Mouse (Mus musculus) ES-Bruce4 (cell line): ENCODE results near the gene Abca14. TPM values are rescaled to one million over a fixed set of nuclear protein-coding genes. Genes with fewer than 3 reads are reported as not detected.

ENCODE experiments used
- H3K27ac ChIP-seq: 2 replicates; pipeline ENCODE4 v1.5.1; 2012; ENCODE audit warnings: low read length, inconsistent platforms; ENCODE audit not compliant: insufficient read depth
- H3K27me3 ChIP-seq: 2 replicates; pipeline ENCODE4 v1.6.1; 2012; ENCODE audit warnings: mild to moderate bottlenecking, low read length, inconsistent platforms; ENCODE audit not compliant: control insufficient read depth, poor library complexity, insufficient read depth, severe bottlenecking
- H3K36me3 ChIP-seq: 2 replicates; pipeline ENCODE4 v1.6.1; 2012; ENCODE audit warnings: inconsistent platforms, mild to moderate bottlenecking, low read length, moderate library complexity; ENCODE audit not compliant: control insufficient read depth, poor library complexity, insufficient read depth, severe bottlenecking
- H3K4me1 ChIP-seq: one replicate; pipeline ENCODE4 v1.8.1; 2011; ENCODE audit warnings: low read length; ENCODE audit not compliant: control insufficient read depth, insufficient read depth
- H3K4me3 ChIP-seq: 2 replicates; pipeline ENCODE4 v1.5.1; 2011; ENCODE audit warnings: low read depth, mild to moderate bottlenecking, low read length
- H3K9ac ChIP-seq: 2 replicates; pipeline ENCODE4 v1.6.1; 2012; ENCODE audit warnings: low read depth, mild to moderate bottlenecking, inconsistent platforms; ENCODE audit not compliant: poor library complexity, severe bottlenecking
- H3K9me3 ChIP-seq: replicated peaks from 2 replicates; pipeline ENCODE4 v1.6.1; 2012; ENCODE audit warnings: mild to moderate bottlenecking, low read length, inconsistent platforms; ENCODE audit not compliant: control insufficient read depth, poor library complexity, insufficient read depth, severe bottlenecking
- CTCF ChIP-seq: IDR thresholded peaks from one replicate; pipeline ENCODE4 v1.8.1; 2011; ENCODE audit warnings: low read depth, low read length
- EP300 ChIP-seq: IDR thresholded peaks from 2 replicates; pipeline ENCODE4 v1.6.1; 2011; ENCODE audit warnings: low read depth, low read length; ENCODE audit not compliant: insufficient read depth
- POLR2A ChIP-seq: IDR thresholded peaks from one replicate; pipeline ENCODE4 v1.8.1; 2011; ENCODE audit warnings: low read length; ENCODE audit not compliant: insufficient read depth
- polyA plus RNA-seq: library from polyadenylated mRNA; stranded (reverse); fragments of >200 nt; gene quantifications from 2 replicates; pipeline ENCODE4 v1.2.4, GENCODE M21; 2011; ENCODE audit warnings: low read depth; ENCODE audit not compliant: missing spikeins, insufficient read depth, insufficient read length

The Abca14 gene
- not detected in 2 replicates for polyA plus RNA-seq

- Histone ChIP-seq H3K4me3 (no peak within 1 kb of the TSS), H3K27ac (no peak within 1 kb of the TSS), H3K27me3 (no peaks in the 10 kb centered on the region; the same call in 1 of the 2 replicates), H3K4me1 (no peaks in the 10 kb centered on the region), H3K9me3 (peaks cover 6% of the 10 kb centered on the region), H3K36me3 (no peaks in the 10 kb centered on the region), H3K9ac (no peak within 1 kb of the TSS)
- TF ChIP-seq POLR2A (no peak), CTCF (peak; percentile 99), EP300 (peak; percentile 69; the same call in 1 of the 2 replicates)
Measured at GRCm38 (mm10) chr7:120203789-120204188, at the start of gene Abca14. Abca14 (plus strand) TSS chr7:120203961.

DNA sequence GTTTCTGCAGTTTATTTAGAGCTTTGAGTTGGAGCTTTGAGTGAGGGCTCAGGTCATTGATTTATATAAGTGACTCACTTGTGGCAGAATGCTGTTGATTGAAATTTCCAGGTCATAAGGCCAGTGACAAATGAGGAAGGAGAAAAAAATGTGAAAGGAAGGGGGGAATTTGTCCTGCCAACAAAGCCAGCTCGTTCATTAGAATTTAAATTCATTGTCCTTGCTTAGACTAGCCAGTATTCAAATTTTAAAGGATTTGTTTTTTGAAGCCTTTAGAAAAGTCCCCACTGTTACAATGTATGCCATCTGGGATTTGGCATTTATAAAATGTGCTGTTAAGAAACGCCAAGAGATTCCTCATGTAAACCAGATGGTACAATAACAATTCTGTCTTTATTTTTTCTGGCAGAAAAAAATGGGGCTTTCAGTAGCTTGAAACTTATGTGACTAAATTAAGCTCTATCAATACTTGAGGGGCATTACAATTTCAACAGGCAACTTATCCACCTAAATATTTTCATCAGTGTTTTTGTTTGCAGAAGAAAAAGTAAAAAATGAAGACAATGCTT is 46.8 kb upstream of the Abca14 start:
- no peaks in the 10 kb centered on the region for H3K27me3 ChIP-seq
- H3K27ac ChIP-seq = peak overlapping the region; percentile 41; the same call in 1 of the 2 replicates
- TF ChIP-seq POLR2A (no peak), EP300 (no peak), CTCF (no peak)
- no peak overlapping the region for H3K9ac ChIP-seq
- no peak overlapping the region for H3K4me3 ChIP-seq
- H3K4me1 ChIP-seq = peaks cover 2% of the 10 kb centered on the region
- peaks cover 3% of the 10 kb centered on the region for H3K9me3 ChIP-seq
- no peaks in the 10 kb centered on the region for H3K36me3 ChIP-seq

- Histone ChIP-seq H3K9ac (no peak overlapping the region), H3K4me1 (peaks cover 2% of the 10 kb centered on the region), H3K27ac (no peak overlapping the region), H3K4me3 (no peak overlapping the region), H3K27me3 (no peaks in the 10 kb centered on the region), H3K36me3 (no peaks in the 10 kb centered on the region), H3K9me3 (peaks cover 3% of the 10 kb centered on the region)
- TF ChIP-seq CTCF (no peak), POLR2A (no peak), EP300 (no peak)
Measured at GRCm38 (mm10) chr7:120157575-120158061, 46.1 kb upstream of the Abca14 start.

DNA sequence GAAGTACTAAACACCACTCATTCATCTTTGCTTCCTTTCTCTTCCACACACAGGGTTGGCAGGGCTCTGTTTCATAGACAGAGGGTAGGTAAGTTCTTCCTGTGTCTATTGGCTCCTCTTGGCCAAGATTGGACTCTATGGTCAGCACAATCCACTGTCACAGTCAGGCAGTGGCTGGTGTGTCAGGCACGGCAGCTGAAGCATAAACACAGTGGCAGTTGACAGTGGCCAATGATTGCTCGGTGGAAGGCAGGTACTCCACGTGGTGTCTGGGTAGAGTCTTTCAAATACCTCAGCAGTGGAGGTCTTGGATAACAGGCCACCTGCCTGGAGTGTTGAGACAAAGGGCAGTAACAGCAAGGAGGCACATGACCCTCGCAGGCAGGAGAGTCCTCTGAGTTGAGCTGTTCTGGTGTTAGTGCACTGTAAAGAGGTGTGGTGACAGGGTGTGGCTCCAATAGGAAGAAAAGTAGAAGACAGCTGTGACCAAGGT is 45.6 kb upstream of the Abca14 start:
- H3K27ac ChIP-seq = peak overlapping the region; percentile 62
- TF ChIP-seq EP300 = peak; percentile 99
- no peak for TF ChIP-seq POLR2A
- no peak for TF ChIP-seq CTCF
- no peaks in the 10 kb centered on the region for H3K27me3 ChIP-seq
- peaks cover 2% of the 10 kb centered on the region for H3K4me1 ChIP-seq
- H3K36me3 ChIP-seq = no peaks in the 10 kb centered on the region
- H3K9me3 ChIP-seq = peaks cover 3% of the 10 kb centered on the region
- no peak overlapping the region for H3K9ac ChIP-seq
- no peak overlapping the region for H3K4me3 ChIP-seq

GRCm38 (mm10) chr7:120163581-120164251 is 40.0 kb upstream of the Abca14 start:
- Histone ChIP-seq H3K4me1 (no peaks in the 10 kb centered on the region), H3K4me3 (no peak overlapping the region), H3K9me3 (no peaks in the 10 kb centered on the region; the same call in 1 of the 2 replicates), H3K36me3 (no peaks in the 10 kb centered on the region), H3K27ac (no peak overlapping the region), H3K27me3 (no peaks in the 10 kb centered on the region), H3K9ac (no peak overlapping the region)
- TF ChIP-seq CTCF = no peak
- TF ChIP-seq POLR2A = no peak
- TF ChIP-seq EP300 = no peak
